Mouse (Mus musculus) limb, embryonic 13.5 days (tissue): Measurements from ENCODE around the gene Slc30a10. TPM values are rescaled to one million over a fixed set of nuclear protein-coding genes. Genes with fewer than 3 reads are reported as not detected.

Source experiments
- ATAC-seq: fragments of 200-750 bp; cut with Nextera tagmentation; 2 replicates; pipeline ENCODE4 v1.8.0; 2017; ENCODE audit warnings: low read depth, moderate number of reproducible peaks, moderate TSS enrichment; ENCODE audit not compliant: low FRiP score
- H3K27ac ChIP-seq: fragments of 300-500 bp; sonication (generic); 2 replicates; pipeline ENCODE4 v1.5.1; 2015; ENCODE audit warnings: inconsistent platforms, mild to moderate bottlenecking, moderate library complexity
- H3K27me3 ChIP-seq: fragments of 300-500 bp; sonication (generic); 2 replicates; pipeline ENCODE4 v1.6.1; 2015; ENCODE audit warnings: mild to moderate bottlenecking, inconsistent platforms
- H3K36me3 ChIP-seq: fragments of 300-500 bp; sonication (generic); 2 replicates; pipeline ENCODE4 v1.6.1; 2015; ENCODE audit warnings: inconsistent platforms, mild to moderate bottlenecking, moderate library complexity
- H3K4me1 ChIP-seq: fragments of 300-500 bp; sonication (generic); 2 replicates; pipeline ENCODE4 v1.6.1; 2015; ENCODE audit warnings: inconsistent platforms
- H3K4me2 ChIP-seq: fragments of 300-500 bp; sonication (generic); replicated peaks from 2 replicates; pipeline ENCODE4 v1.6.1; 2015; ENCODE audit warnings: inconsistent platforms, mild to moderate bottlenecking, moderate library complexity
- H3K4me3 ChIP-seq: fragments of 300-500 bp; sonication (generic); 2 replicates; pipeline ENCODE4 v1.5.1; 2015; ENCODE audit warnings: moderate library complexity, mild to moderate bottlenecking, inconsistent platforms
- H3K9ac ChIP-seq: fragments of 300-500 bp; sonication (generic); 2 replicates; pipeline ENCODE4 v1.6.1; 2015; ENCODE audit warnings: mild to moderate bottlenecking, inconsistent platforms
- H3K9me3 ChIP-seq: fragments of 300-500 bp; sonication (generic); 2 replicates; pipeline ENCODE4 v1.6.1; 2016; ENCODE audit warnings: inconsistent platforms
- WGBS: fragments of 180-500 bp; shearing (Covaris S2); methylation state at CpG from one replicate; pipeline ENCODE4 v1.1.7; 2015; 5-methylcytosine and 5-hydroxymethylcytosine counted together
- polyA plus RNA-seq: library from polyadenylated mRNA; unstranded; fragments of >200 nt; fragmentation: Nextera tagmentation; extraction: Ambion mirVana; gene quantifications from 2 replicates; pipeline ENCODE4 v1.2.1, GENCODE M21; 2015

Slc30a10 gene
- polyA plus RNA-seq, 1 experiment from 2014 or later, result 0.45 TPM

DNA sequence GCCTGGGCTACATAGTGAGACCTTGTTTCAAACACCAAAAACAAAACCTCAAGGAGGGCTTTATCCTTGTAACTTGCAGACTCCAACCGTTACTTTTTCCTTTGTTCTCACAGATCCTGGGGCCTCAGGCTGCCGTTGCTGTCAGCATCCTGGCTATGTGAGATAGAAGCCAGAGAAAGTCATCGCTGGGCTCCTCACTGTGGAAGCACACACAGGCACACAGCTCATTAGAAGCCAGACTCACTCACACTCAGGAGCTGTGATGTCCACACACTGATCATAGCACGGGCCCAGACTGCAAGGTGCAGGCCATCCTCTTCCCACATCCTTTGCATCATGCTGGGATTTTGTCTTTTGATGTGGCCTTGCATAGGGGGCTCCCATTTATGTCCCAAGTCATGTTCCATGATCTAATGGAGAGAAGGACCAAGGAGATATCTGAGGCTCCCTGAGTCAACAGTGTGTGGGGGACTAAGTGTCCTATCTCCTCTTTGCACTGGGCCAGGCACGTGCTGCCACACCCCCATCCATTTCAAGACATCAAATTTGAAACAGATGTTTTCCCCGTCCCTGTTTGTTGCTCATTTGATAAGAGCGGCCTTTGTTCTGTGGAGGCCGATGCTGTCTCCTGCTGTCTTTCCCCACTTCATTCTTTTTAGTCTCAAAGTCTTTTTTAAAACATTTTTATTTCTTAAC is 17.5 kb downstream of the Slc30a10 start:
- Histone ChIP-seq H3K4me1 (peaks cover 30% of the 10 kb centered on the region), H3K27ac (peak overlapping the region; percentile 12; the same call in 1 of the 2 replicates), H3K9ac (no peak overlapping the region), H3K4me3 (no peak overlapping the region), H3K4me2 (no peak overlapping the region), H3K27me3 (no peaks in the 10 kb centered on the region), H3K9me3 (no peaks in the 10 kb centered on the region), H3K36me3 (no peaks in the 10 kb centered on the region)
- 26% methylated on average over 8 of the region's 8 CpGs for WGBS
- ATAC-seq, result no peak

- ATAC-seq, result no peak
- Histone ChIP-seq H3K36me3 (no peaks in the 10 kb centered on the region), H3K9me3 (no peaks in the 10 kb centered on the region), H3K9ac (no peak overlapping the region), H3K4me1 (peaks cover 25% of the 10 kb centered on the region), H3K4me2 (no peak overlapping the region), H3K4me3 (no peak overlapping the region), H3K27ac (no peak overlapping the region), H3K27me3 (no peaks in the 10 kb centered on the region)
- WGBS, result 76% methylated on average over 4 of the region's 4 CpGs
Measured at GRCm38 (mm10) chr1:185472730-185473129, 18.1 kb downstream of the Slc30a10 start.

DNA sequence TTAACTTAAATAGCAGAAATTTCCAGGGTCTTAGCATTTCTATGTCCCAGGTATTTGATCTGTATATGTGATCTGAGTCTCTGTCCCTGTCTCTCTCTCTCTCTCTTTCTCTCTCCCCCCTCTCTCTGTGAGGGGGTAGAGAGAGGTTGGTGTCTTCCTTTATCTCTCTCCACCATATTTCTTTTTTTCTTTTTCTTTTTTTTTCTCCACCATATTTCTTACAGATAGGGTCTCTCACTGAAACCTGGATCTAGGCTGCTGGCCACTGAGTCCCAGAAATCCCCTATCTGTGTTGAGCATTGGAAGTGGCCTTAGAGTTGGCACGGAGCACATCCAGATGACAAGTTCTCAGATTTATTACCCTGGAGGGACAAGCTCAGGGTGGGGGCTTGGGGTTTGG is 18.8 kb downstream of the Slc30a10 start:
- no peaks in the 10 kb centered on the region for H3K9me3 ChIP-seq
- H3K4me1 ChIP-seq, result peaks cover 18% of the 10 kb centered on the region
- no peak overlapping the region for H3K4me2 ChIP-seq
- H3K9ac ChIP-seq, result no peak overlapping the region
- no peak overlapping the region for H3K27ac ChIP-seq
- ATAC-seq, result no peak
- no peak overlapping the region for H3K4me3 ChIP-seq
- H3K36me3 ChIP-seq, result no peaks in the 10 kb centered on the region
- H3K27me3 ChIP-seq, result no peaks in the 10 kb centered on the region
- 89% methylated on average over 1 of the region's 1 CpGs for WGBS

- no peaks in the 10 kb centered on the region for H3K27me3 ChIP-seq
- no peaks in the 10 kb centered on the region for H3K9me3 ChIP-seq
- H3K27ac ChIP-seq, result no peak overlapping the region
- 90% methylated on average over 4 of the region's 4 CpGs for WGBS
- no peak overlapping the region for H3K9ac ChIP-seq
- no peak overlapping the region for H3K4me3 ChIP-seq
- peaks cover 32% of the 10 kb centered on the region for H3K4me1 ChIP-seq
- H3K4me2 ChIP-seq, result no peak overlapping the region
- H3K36me3 ChIP-seq, result no peaks in the 10 kb centered on the region
- ATAC-seq, result no peak
Measured at GRCm38 (mm10) chr1:185479861-185480260, 25.2 kb downstream of the Slc30a10 start.

DNA sequence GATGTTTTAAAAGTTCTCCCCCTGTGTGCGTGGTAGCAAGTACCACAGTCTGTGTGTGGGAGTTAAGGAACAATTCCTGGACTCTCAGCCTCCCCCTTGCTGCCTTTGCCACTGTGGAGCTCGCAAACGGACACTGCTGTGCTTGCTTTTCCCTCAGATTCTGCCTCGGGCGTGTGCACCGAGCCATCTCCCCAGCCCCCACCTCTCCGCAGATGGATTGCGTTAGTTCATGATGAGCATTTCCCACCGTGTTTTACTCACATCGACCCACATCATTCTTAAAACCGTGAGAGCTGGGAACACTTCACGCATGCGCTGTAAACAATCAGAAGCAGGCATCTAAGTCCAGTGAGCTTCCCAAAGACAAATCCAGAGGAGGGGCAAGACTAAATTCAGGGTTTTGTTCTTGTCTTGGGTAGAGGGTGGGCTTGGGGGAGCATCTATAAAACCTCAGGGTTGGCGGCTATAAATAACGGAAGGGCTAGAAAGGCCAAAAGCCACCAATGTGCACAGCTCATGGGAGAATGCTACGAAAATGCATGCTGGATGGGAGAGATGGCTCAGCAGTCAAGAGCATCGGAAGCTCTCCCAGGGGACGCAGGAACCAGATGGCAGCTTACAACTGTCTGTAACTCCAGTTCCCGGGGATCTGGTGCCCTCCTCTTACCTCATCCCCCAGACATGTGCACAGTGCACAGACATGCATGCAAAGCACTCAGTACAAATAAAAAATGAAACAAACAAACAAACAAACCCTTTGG is 27.5 kb downstream of the Slc30a10 start:
- Histone ChIP-seq H3K4me1 (peaks cover 32% of the 10 kb centered on the region), H3K4me3 (peak overlapping the region; percentile 39), H3K9ac (peak overlapping the region; percentile 65), H3K36me3 (no peaks in the 10 kb centered on the region), H3K9me3 (no peaks in the 10 kb centered on the region), H3K27me3 (no peaks in the 10 kb centered on the region), H3K4me2 (peak overlapping the region; percentile 68), H3K27ac (peak overlapping the region; percentile 67; the same call in 1 of the 2 replicates)
- 15% methylated on average over 19 of the region's 19 CpGs for WGBS
- peak; percentile 62 for ATAC-seq

DNA sequence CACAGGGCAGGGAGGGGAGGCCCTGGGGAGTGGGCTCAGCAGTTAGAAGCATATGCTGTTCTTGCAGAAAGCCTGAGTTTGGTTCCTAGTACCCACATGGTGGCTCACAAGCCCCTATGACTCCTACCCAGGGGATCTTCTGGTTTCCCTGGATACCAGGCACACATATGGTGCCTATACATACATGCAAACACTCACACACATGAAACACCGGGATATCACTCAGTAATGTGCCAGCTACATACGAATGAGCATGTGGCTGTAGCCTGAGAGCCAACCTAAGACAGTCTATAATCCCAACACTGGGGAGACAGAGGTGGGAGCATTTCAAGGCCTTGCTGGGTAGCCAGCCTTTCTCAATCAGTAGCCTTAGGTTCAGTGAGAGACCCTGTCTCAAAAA is 28.1 kb downstream of the Slc30a10 start:
- H3K9ac ChIP-seq, result no peak overlapping the region

GRCm38 (mm10) chr1:185483356-185484057 is 28.9 kb downstream of the Slc30a10 start:
- WGBS, result 41% methylated on average over 12 of the region's 12 CpGs
- no peak for ATAC-seq
- Histone ChIP-seq H3K4me1 (peaks cover 42% of the 10 kb centered on the region), H3K4me2 (peak overlapping the region; percentile 50; the same call in 1 of the 2 replicates), H3K36me3 (no peaks in the 10 kb centered on the region), H3K27me3 (no peaks in the 10 kb centered on the region), H3K4me3 (no peak overlapping the region), H3K27ac (no peak overlapping the region), H3K9ac (no peak overlapping the region), H3K9me3 (no peaks in the 10 kb centered on the region)

More for the DNA sequence above, 28.1 kb downstream of the Slc30a10 start:
- 79% methylated on average over 2 of the region's 2 CpGs for WGBS
- Histone ChIP-seq H3K27ac (0 out of 2 replicates have a peak overlapping the region, but pooled peaks have one; percentile 67), H3K9me3 (no peaks in the 10 kb centered on the region), H3K36me3 (no peaks in the 10 kb centered on the region), H3K4me1 (peaks cover 37% of the 10 kb centered on the region), H3K27me3 (no peaks in the 10 kb centered on the region), H3K4me2 (peak overlapping the region; percentile 68), H3K4me3 (peak overlapping the region; percentile 39; the same call in 1 of the 2 replicates)
- ATAC-seq, result no peak

DNA sequence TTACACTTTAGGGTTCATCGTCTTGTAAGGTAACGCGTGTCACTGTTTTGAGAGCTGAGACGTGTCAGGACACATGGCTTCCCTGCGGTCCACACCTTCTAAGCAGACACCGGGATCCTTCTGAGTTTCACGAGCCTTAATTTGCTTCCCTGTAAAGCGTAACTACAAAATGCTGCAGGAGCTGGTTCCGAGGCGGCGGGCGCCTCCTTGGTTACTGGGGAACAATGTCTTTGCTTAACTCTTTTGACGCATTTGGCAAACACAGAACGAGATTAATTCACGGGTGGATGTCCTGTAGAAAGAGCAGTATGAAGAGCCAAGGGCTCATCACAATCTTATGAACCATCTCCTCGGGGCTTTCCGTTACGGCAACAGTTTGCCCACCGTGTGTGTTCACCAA is 29.6 kb downstream of the Slc30a10 start:
- Histone ChIP-seq H3K4me1 (peaks cover 42% of the 10 kb centered on the region), H3K27me3 (no peaks in the 10 kb centered on the region), H3K36me3 (no peaks in the 10 kb centered on the region), H3K4me3 (peak overlapping the region; percentile 7; the same call in 1 of the 2 replicates), H3K9me3 (no peaks in the 10 kb centered on the region), H3K9ac (0 out of 2 replicates have a peak overlapping the region, but pooled peaks have one; percentile 32), H3K27ac (no peak overlapping the region), H3K4me2 (peak overlapping the region; percentile 50)
- 41% methylated on average over 19 of the region's 19 CpGs for WGBS
- ATAC-seq, result no peak

- no peak overlapping the region for H3K4me3 ChIP-seq
- H3K9me3 ChIP-seq, result no peaks in the 10 kb centered on the region
- H3K9ac ChIP-seq, result no peak overlapping the region
- no peak overlapping the region for H3K4me2 ChIP-seq
- H3K36me3 ChIP-seq, result no peaks in the 10 kb centered on the region
- H3K27ac ChIP-seq, result no peak overlapping the region
- no peak for ATAC-seq
- H3K27me3 ChIP-seq, result no peaks in the 10 kb centered on the region
- WGBS, result 49% methylated on average over 6 of the region's 6 CpGs
- H3K4me1 ChIP-seq, result peaks cover 17% of the 10 kb centered on the region
Measured at GRCm38 (mm10) chr1:185489893-185490292, 35.2 kb downstream of the Slc30a10 start.

DNA sequence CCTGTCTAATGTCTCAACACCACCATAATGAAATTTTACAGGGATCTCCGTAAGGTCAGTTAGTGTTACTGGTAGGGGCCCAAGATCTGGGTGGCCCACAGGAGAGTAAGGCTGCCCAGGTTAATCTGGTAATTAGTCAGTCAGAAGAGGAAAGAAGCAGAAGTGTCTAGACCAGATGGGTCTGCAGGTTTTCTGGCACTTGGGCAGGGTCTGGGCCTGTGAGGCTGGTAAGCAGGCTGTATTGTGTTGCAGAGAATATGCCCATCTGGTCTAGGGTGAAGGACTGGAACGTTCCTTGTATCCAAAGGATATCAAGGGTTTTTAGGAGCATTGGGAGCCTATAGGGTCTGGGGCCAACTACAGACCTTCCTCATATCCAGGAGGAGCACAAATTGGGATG is 36.0 kb downstream of the Slc30a10 start:
- Histone ChIP-seq H3K9ac (no peak overlapping the region), H3K27ac (no peak overlapping the region), H3K9me3 (no peaks in the 10 kb centered on the region), H3K27me3 (no peaks in the 10 kb centered on the region), H3K4me3 (no peak overlapping the region), H3K36me3 (no peaks in the 10 kb centered on the region), H3K4me2 (no peak overlapping the region), H3K4me1 (peaks cover 17% of the 10 kb centered on the region)
- WGBS, result 70% methylated on average over 2 of the region's 2 CpGs
- ATAC-seq, result no peak

DNA sequence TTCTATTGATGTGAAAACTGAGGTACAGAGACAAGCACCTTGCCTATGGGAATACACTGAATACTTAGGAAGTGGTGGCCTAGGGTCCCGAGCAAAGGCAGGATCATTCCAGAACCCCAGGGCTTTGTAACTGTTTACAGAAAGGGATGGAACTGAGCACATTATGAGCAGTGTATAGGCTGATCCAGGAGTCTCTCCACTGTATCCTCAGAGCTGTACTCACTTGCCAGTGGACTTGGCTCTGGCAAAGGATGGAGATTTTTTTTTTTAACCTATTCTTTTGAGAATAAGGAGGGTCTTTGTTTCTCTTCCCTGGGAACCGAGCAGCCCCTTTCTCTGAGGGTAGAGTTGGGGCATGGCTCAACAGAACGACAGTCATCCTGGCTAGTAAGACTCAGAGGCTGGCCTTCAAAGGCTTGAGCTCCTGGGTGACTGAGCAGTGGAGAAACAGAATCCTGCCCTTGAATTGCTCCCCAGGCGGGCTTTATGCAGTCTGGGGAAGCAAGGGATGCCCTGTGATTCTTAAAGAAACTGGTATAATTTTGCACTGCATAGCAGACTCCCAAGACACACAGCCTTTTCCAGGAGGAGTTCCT is 38.9 kb downstream of the Slc30a10 start:
- peaks cover 3% of the 10 kb centered on the region; the same call in 1 of the 2 replicates for H3K4me1 ChIP-seq
- no peak overlapping the region for H3K4me3 ChIP-seq
- 54% methylated on average over 4 of the region's 4 CpGs for WGBS
- no peak overlapping the region for H3K9ac ChIP-seq
- H3K4me2 ChIP-seq, result no peak overlapping the region
- no peaks in the 10 kb centered on the region for H3K9me3 ChIP-seq
- ATAC-seq, result no peak
- H3K36me3 ChIP-seq, result no peaks in the 10 kb centered on the region
- H3K27ac ChIP-seq, result no peak overlapping the region
- H3K27me3 ChIP-seq, result no peaks in the 10 kb centered on the region
